Mouse (Mus musculus) ES-Bruce4 (cell line): ENCODE data around the gene Gper1.

Experiments used
- CTCF ChIP-seq: IDR thresholded peaks from one replicate; pipeline ENCODE4 v1.8.1; 2011; ENCODE audit warnings: low read depth, low read length
- EP300 ChIP-seq: IDR thresholded peaks from 2 replicates; pipeline ENCODE4 v1.6.1; 2011; ENCODE audit warnings: low read depth, low read length; ENCODE audit not compliant: insufficient read depth
- POLR2A ChIP-seq: IDR thresholded peaks from one replicate; pipeline ENCODE4 v1.8.1; 2011; ENCODE audit warnings: low read length; ENCODE audit not compliant: insufficient read depth

- TF ChIP-seq POLR2A (no peak), CTCF (no peak), EP300 (no peak)
These were observed 37.6 kb downstream of the Gper1 start, which contains the start of gene 3110082I17Rik for GRCm38 (mm10) chr5:139460384-139461067.
